In genomic region chr4:108835496-108835895, GRCm38 (mm10) we compare ENCODE assay signal across 7 mouse cellular contexts. TPM values are rescaled to one million over a fixed set of nuclear protein-coding genes. Genes with fewer than 3 reads are reported as not detected.
DNase-seq lines count a peak whose midpoint lies in the region; ATAC-seq and TF ChIP-seq lines count a peak whose summit lies in the region.

No protein-coding gene starts in this region.

- ATAC-seq in lung, postnatal 0 days = no peak
- ATAC-seq in intestine, embryonic 16.5 days = no peak
- ATAC-seq in neural tube, embryonic 15.5 days (ENCODE audit: low FRiP score) = no peak

- no peak for DNase-seq in lung, postnatal 0 days (ENCODE audit: low spot score)
- DNase-seq in lung, postnatal 14 days = no peak
- no peak for DNase-seq in embryonic facial prominence, embryonic 10.5 days (ENCODE audit: low spot score)
- DNase-seq in left cerebral cortex, adult 8-10 months (ENCODE audit: low spot score in 2 of 2) = no peak
- no peak for DNase-seq in gastrocnemius, postnatal 25 days

- H3K4me2 ChIP-seq in lung, postnatal 0 days (replicated peaks; ENCODE audit: low read depth, low read length) = peak overlapping the region; percentile 78
- peak overlapping the region; percentile 84 for H3K4me2 ChIP-seq in intestine, embryonic 16.5 days (ENCODE audit: low read depth, low read length)
- peak overlapping the region; percentile 66 for H3K4me2 ChIP-seq in neural tube, embryonic 15.5 days

- TF ChIP-seq EP300 in lung, postnatal 0 days (IDR thresholded peaks at IDR 0.05) = no peak

- peaks cover 19% of the 10 kb centered on the region; the same call in 1 of the 2 replicates for H3K4me1 ChIP-seq in lung, postnatal 0 days (ENCODE audit: insufficient read depth, low read depth, low read length)
- H3K4me1 ChIP-seq in embryonic facial prominence, embryonic 10.5 days = peaks cover 29% of the 10 kb centered on the region
- H3K4me1 ChIP-seq in intestine, embryonic 16.5 days (ENCODE audit: control insufficient read depth, insufficient read depth, low read length) = peaks cover 25% of the 10 kb centered on the region
- peaks cover 47% of the 10 kb centered on the region for H3K4me1 ChIP-seq in neural tube, embryonic 15.5 days

- H3K27ac ChIP-seq in lung, postnatal 0 days (ENCODE audit: low read length) = 0 out of 2 replicates have a peak overlapping the region, but pooled peaks have one; percentile 26
- H3K27ac ChIP-seq in embryonic facial prominence, embryonic 10.5 days (replicated peaks) = peak overlapping the region; percentile 100
- peak overlapping the region; percentile 99 for H3K27ac ChIP-seq in intestine, embryonic 16.5 days (ENCODE audit: low read length)
- H3K27ac ChIP-seq in neural tube, embryonic 15.5 days (replicated peaks) = peak overlapping the region; percentile 99

- peak overlapping the region; percentile 97; the same call in 1 of the 2 replicates for H3K9ac ChIP-seq in lung, postnatal 0 days (replicated peaks; ENCODE audit: low read depth)
- H3K9ac ChIP-seq in intestine, embryonic 16.5 days (ENCODE audit: low read depth, low read length) = peak overlapping the region; percentile 97
- peak overlapping the region; percentile 96 for H3K9ac ChIP-seq in neural tube, embryonic 15.5 days (replicated peaks)

- no peak for TF ChIP-seq CTCF in lung, postnatal 0 days (IDR thresholded peaks at IDR 0.05)

- H3K4me3 ChIP-seq in lung, postnatal 0 days (ENCODE audit: low read depth, low read length) = peak overlapping the region; percentile 100
- peak overlapping the region; percentile 97 for H3K4me3 ChIP-seq in embryonic facial prominence, embryonic 10.5 days
- H3K4me3 ChIP-seq in intestine, embryonic 16.5 days (ENCODE audit: low read length) = peak overlapping the region; percentile 91
- H3K4me3 ChIP-seq in neural tube, embryonic 15.5 days (replicated peaks) = peak overlapping the region; percentile 74

- no peaks in the 10 kb centered on the region for H3K9me3 ChIP-seq in lung, postnatal 0 days (ENCODE audit: low read length)
- no peaks in the 10 kb centered on the region for H3K9me3 ChIP-seq in embryonic facial prominence, embryonic 10.5 days
- H3K9me3 ChIP-seq in intestine, embryonic 16.5 days (ENCODE audit: control insufficient read depth, low read length) = no peaks in the 10 kb centered on the region
- no peaks in the 10 kb centered on the region for H3K9me3 ChIP-seq in neural tube, embryonic 15.5 days (replicated peaks)

- no peaks in the 10 kb centered on the region for H3K36me3 ChIP-seq in lung, postnatal 0 days (ENCODE audit: insufficient read depth, low read length)
- peaks cover 5% of the 10 kb centered on the region for H3K36me3 ChIP-seq in embryonic facial prominence, embryonic 10.5 days (replicated peaks)
- no peaks in the 10 kb centered on the region for H3K36me3 ChIP-seq in intestine, embryonic 16.5 days (ENCODE audit: control insufficient read depth, insufficient read depth, low read length)
- H3K36me3 ChIP-seq in neural tube, embryonic 15.5 days = no peaks in the 10 kb centered on the region

- WGBS in lung, postnatal 0 days = 32% methylated on average over 3 of the region's 3 CpGs
- WGBS in embryonic facial prominence, embryonic 10.5 days = 67% methylated on average over 3 of the region's 3 CpGs
- 48% methylated on average over 3 of the region's 3 CpGs for WGBS in intestine, embryonic 16.5 days
- 71% methylated on average over 3 of the region's 3 CpGs for WGBS in neural tube, embryonic 15.5 days

- H3K27me3 ChIP-seq in lung, postnatal 0 days (replicated peaks; ENCODE audit: insufficient read depth, low read length) = no peaks in the 10 kb centered on the region
- no peaks in the 10 kb centered on the region for H3K27me3 ChIP-seq in embryonic facial prominence, embryonic 10.5 days (replicated peaks; ENCODE audit: low read depth, poor library complexity, severe bottlenecking)
- no peaks in the 10 kb centered on the region for H3K27me3 ChIP-seq in intestine, embryonic 16.5 days (replicated peaks; ENCODE audit: control insufficient read depth, insufficient read depth, low read length)
- no peaks in the 10 kb centered on the region for H3K27me3 ChIP-seq in neural tube, embryonic 15.5 days (replicated peaks)

RNA-seq across cellular contexts. Expression of gene Txndc12, which starts 1.1 kb away (rescaled TPM):
- polyA plus RNA-seq in lung, postnatal 0 days (2015; fragmentation: Nextera tagmentation; extraction: Ambion mirVana) = 93.1 and 97.5 TPM in 2 replicates
- 92.3 and 92.8 TPM in 2 replicates for polyA plus RNA-seq in embryonic facial prominence, embryonic 10.5 days (2016; fragmentation: Nextera tagmentation; extraction: Ambion mirVana)
- polyA plus RNA-seq in intestine, embryonic 16.5 days (2015; fragmentation: Nextera tagmentation; extraction: Ambion mirVana) = 81.9 and 91.0 TPM in 2 replicates
- 72.7 and 77.8 TPM in 2 replicates for polyA plus RNA-seq in neural tube, embryonic 15.5 days (2015; fragmentation: Nextera tagmentation; extraction: Ambion mirVana)
- total RNA-seq in left cerebral cortex, adult 8-10 months (2022) = 10 to 100 TPM; 31.3 to 38.6 (median 36.9) TPM
- total RNA-seq in gastrocnemius, postnatal 25 days (2021) = 10 to 100 TPM; 12.0 to 15.1 TPM

RNA-seq across cellular contexts. Expression of gene Btf3l4, which starts 2.1 kb away (rescaled TPM):
- polyA plus RNA-seq in lung, postnatal 0 days (2015; fragmentation: Nextera tagmentation; extraction: Ambion mirVana) = 106 and 111 TPM in 2 replicates
- polyA plus RNA-seq in embryonic facial prominence, embryonic 10.5 days (2016; fragmentation: Nextera tagmentation; extraction: Ambion mirVana) = 210 and 220 TPM in 2 replicates
- polyA plus RNA-seq in intestine, embryonic 16.5 days (2015; fragmentation: Nextera tagmentation; extraction: Ambion mirVana) = 113 and 115 TPM in 2 replicates
- 150 and 152 TPM in 2 replicates for polyA plus RNA-seq in neural tube, embryonic 15.5 days (2015; fragmentation: Nextera tagmentation; extraction: Ambion mirVana)
- total RNA-seq in left cerebral cortex, adult 8-10 months (2022) = 100 to 1,000 TPM in 1 of 4 experiments, 10 to 100 TPM in 3; 95.2 to 107 (median 97.2) TPM
- 10 to 100 TPM; 39.4 to 44.8 TPM for total RNA-seq in gastrocnemius, postnatal 25 days (2021)

RNA-seq across cellular contexts. Expression of gene Kti12, which starts 12.1 kb away (rescaled TPM):
- 26.6 and 27.8 TPM in 2 replicates for polyA plus RNA-seq in lung, postnatal 0 days (2015; fragmentation: Nextera tagmentation; extraction: Ambion mirVana)
- polyA plus RNA-seq in embryonic facial prominence, embryonic 10.5 days (2016; fragmentation: Nextera tagmentation; extraction: Ambion mirVana) = 65.3 and 70.6 TPM in 2 replicates
- 52.4 and 53.2 TPM in 2 replicates for polyA plus RNA-seq in intestine, embryonic 16.5 days (2015; fragmentation: Nextera tagmentation; extraction: Ambion mirVana)
- 26.0 and 33.7 TPM in 2 replicates for polyA plus RNA-seq in neural tube, embryonic 15.5 days (2015; fragmentation: Nextera tagmentation; extraction: Ambion mirVana)
- total RNA-seq in left cerebral cortex, adult 8-10 months (2022) = 10 to 100 TPM; 15.0 to 16.4 (median 15.7) TPM
- 10 to 100 TPM; 19.7 to 20.7 TPM for total RNA-seq in gastrocnemius, postnatal 25 days (2021)

RNA-seq across cellular contexts. Expression of gene A730015C16Rik, which starts 12.9 kb away (rescaled TPM):
- polyA plus RNA-seq in lung, postnatal 0 days (2015; fragmentation: Nextera tagmentation; extraction: Ambion mirVana) = 1.7 and 1.9 TPM in 2 replicates
- 1.3 and 1.9 TPM in 2 replicates for polyA plus RNA-seq in embryonic facial prominence, embryonic 10.5 days (2016; fragmentation: Nextera tagmentation; extraction: Ambion mirVana)
- polyA plus RNA-seq in intestine, embryonic 16.5 days (2015; fragmentation: Nextera tagmentation; extraction: Ambion mirVana) = 0.83 and 1.1 TPM in 2 replicates
- 1.1 and 1.4 TPM in 2 replicates for polyA plus RNA-seq in neural tube, embryonic 15.5 days (2015; fragmentation: Nextera tagmentation; extraction: Ambion mirVana)
- total RNA-seq in left cerebral cortex, adult 8-10 months (2022) = under 1 TPM in 1 of 4 experiments, not detected in 3; 0.33 TPM
- total RNA-seq in gastrocnemius, postnatal 25 days (2021) = not detected

RNA-seq across cellular contexts. Expression of gene Rab3b, which starts 43.4 kb away (rescaled TPM):
- 3.0 and 3.2 TPM in 2 replicates for polyA plus RNA-seq in lung, postnatal 0 days (2015; fragmentation: Nextera tagmentation; extraction: Ambion mirVana)
- 17.1 and 20.8 TPM in 2 replicates for polyA plus RNA-seq in embryonic facial prominence, embryonic 10.5 days (2016; fragmentation: Nextera tagmentation; extraction: Ambion mirVana)
- polyA plus RNA-seq in intestine, embryonic 16.5 days (2015; fragmentation: Nextera tagmentation; extraction: Ambion mirVana) = 8.6 and 9.8 TPM in 2 replicates
- polyA plus RNA-seq in neural tube, embryonic 15.5 days (2015; fragmentation: Nextera tagmentation; extraction: Ambion mirVana) = 167 and 208 TPM in 2 replicates
- total RNA-seq in left cerebral cortex, adult 8-10 months (2022) = 10 to 100 TPM; 79.8 to 85.4 (median 84.3) TPM
- not detected for total RNA-seq in gastrocnemius, postnatal 25 days (2021)

Comparison
In these comparisons a context has a peak if more than half of its experiments do, and no peak if none do; other contexts are left out.
1. H3K27ac ChIP-seq: peak in every context shown above with its lines; median percentile 100 in embryonic facial prominence, embryonic 10.5 days; 99 in intestine, embryonic 16.5 days; 99 in neural tube, embryonic 15.5 days; 26 in lung, postnatal 0 days.